Mouse (Mus musculus) lung, adult 18-20 months (tissue): ENCODE data around the gene Scgb2b24.

Source experiments
- DNase-seq, 2 experiments: peaks; one replicate each; pipeline ENCODE4 v3.0.0; 2022; ENCODE audit warnings: mixed read lengths in 2 of 2

The Scgb2b24 gene

GRCm38 (mm10) chr7:33739212-33739611 lies at the start of gene Scgb2b24:
Scgb2b24 (minus strand) TSS chr7:33739312.
- DNase-seq = no peak

- no peak for DNase-seq
Measured at GRCm38 (mm10) chr7:33743499-33743898, 4.4 kb upstream of the Scgb2b24 start, which contains the start of gene Scgb1b24. Scgb1b24 (plus strand) TSS chr7:33743799.

GRCm38 (mm10) chr7:33689864-33690263 lies 49.2 kb downstream of the Scgb2b24 start:
- no peak for DNase-seq
